Mouse (Mus musculus): Measurements from ENCODE around the gene Nanos3.

GRCm38 (mm10) chr8:84201545-84202245 lies 16.7 kb upstream of the Nanos3 start:
- TF ChIP-seq CTCF (IDR thresholded peaks at IDR 0.05; ENCODE audit: insufficient read depth, low read length) (no peak), POLR2A (IDR thresholded peaks at IDR 0.05; ENCODE audit: borderline replicate concordance, extremely low read depth, low read depth, low read length) (peak; percentile 85)

Data from lung, adult 2 months (tissue).